Mouse (Mus musculus) embryonic fibroblast, embryonic 13.5 days (primary cell): ENCODE measurements around the gene Gm15293. TPM values are rescaled to one million over a fixed set of nuclear protein-coding genes. Genes with fewer than 3 reads are reported as not detected.
"Not testable (repeated sequence)": the region's sequence is repeated elsewhere in the genome, so short reads cannot be mapped to it uniquely, and the experiment has no call there.

Experiments
- H3K27ac ChIP-seq: 2 replicates; pipeline ENCODE4 v1.5.1; 2012; ENCODE audit warnings: low read length, control low read depth, inconsistent platforms; ENCODE audit not compliant: insufficient read depth
- H3K4me1 ChIP-seq: 2 replicates; pipeline ENCODE4 v1.6.1; 2011; ENCODE audit warnings: low read length; ENCODE audit not compliant: control insufficient read depth, insufficient read depth
- H3K4me3 ChIP-seq: 2 replicates; pipeline ENCODE4 v1.5.1; 2011; ENCODE audit warnings: mild to moderate bottlenecking, control low read depth, low read length; ENCODE audit not compliant: insufficient read depth
- polyA plus RNA-seq: library from polyadenylated mRNA; stranded (reverse); fragments of >200 nt; gene quantifications from 2 replicates; pipeline ENCODE4 v1.2.4, GENCODE M21; 2011; ENCODE audit warnings: low read depth; ENCODE audit not compliant: missing spikeins, insufficient read length

Gene Gm15293
- not detected in 2 replicates for polyA plus RNA-seq

GRCm38 (mm10) chr8:21201261-21201660 lies at the start of gene Gm15293:
Gene Gm15293, plus strand, starts transcription at chr8:21201561.
- H3K4me3 ChIP-seq, H3K27ac ChIP-seq, H3K4me1 ChIP-seq: not testable (repeated sequence)

- H3K27ac ChIP-seq, H3K4me3 ChIP-seq, H3K4me1 ChIP-seq: not testable (repeated sequence)
Observed at GRCm38 (mm10) chr8:21161977-21162376, 39.4 kb upstream of the Gm15293 start, which contains the start of gene Defa22. Gene Defa22, plus strand, starts transcription at chr8:21162277.

- not testable (repeated sequence) for H3K4me3 ChIP-seq, H3K27ac ChIP-seq, H3K4me1 ChIP-seq
Observed at GRCm38 (mm10) chr8:21191314-21191713, 10.0 kb upstream of the Gm15293 start, which contains the start of gene Defa31. Gene Defa31, plus strand, starts transcription at chr8:21191614.

Other genes starting within 250 kb of the Gm15293 start
- gene Defa21, start 176.0 kb upstream of the Gm15293 start, polyA plus RNA-seq = not detected in 2 replicates
- not detected in 2 replicates for gene Defa23, start 146.5 kb upstream of the Gm15293 start, polyA plus RNA-seq
- gene Defa35, start 136.5 kb upstream of the Gm15293 start, polyA plus RNA-seq = not detected in 2 replicates
- not detected in 2 replicates for gene Defa25, start 117.1 kb upstream of the Gm15293 start, polyA plus RNA-seq
- not detected in 2 replicates for gene Gm14851, start 105.5 kb upstream of the Gm15293 start, polyA plus RNA-seq
- gene Defa30, start 66.9 kb upstream of the Gm15293 start, polyA plus RNA-seq = not detected in 2 replicates
- not detected in 2 replicates for gene Defa22, start 39.3 kb upstream of the Gm15293 start, polyA plus RNA-seq
- not detected in 2 replicates for gene Defa31, start 9.9 kb upstream of the Gm15293 start, polyA plus RNA-seq
- gene Gm15292, start 48.2 kb downstream of the Gm15293 start, polyA plus RNA-seq = not detected in 2 replicates
- not detected in 2 replicates for gene Defa27, start 114.0 kb downstream of the Gm15293 start, polyA plus RNA-seq
- not detected in 2 replicates for gene Defa29, start 125.5 kb downstream of the Gm15293 start, polyA plus RNA-seq
- not detected in 2 replicates for gene Defa2, start 177.0 kb downstream of the Gm15293 start, polyA plus RNA-seq
- not detected in 2 replicates for gene Defa33, start 190.2 kb downstream of the Gm15293 start, polyA plus RNA-seq
- gene Defa36, start 225.8 kb downstream of the Gm15293 start, polyA plus RNA-seq = not detected in 2 replicates